Mouse (Mus musculus) lung, postnatal 4 days (tissue): ENCODE measurements at regions not wholly inside any gene's neighbourhood (a gene's known extent, or its start where the extent isn't known, plus 50 kb on each side); places are given as distances from the start of the nearest gene placed in this dataset.

Source experiments
- DNase-seq, 2 experiments: peaks; one replicate each; pipeline ENCODE4 v3.0.0; 2021

DNA sequence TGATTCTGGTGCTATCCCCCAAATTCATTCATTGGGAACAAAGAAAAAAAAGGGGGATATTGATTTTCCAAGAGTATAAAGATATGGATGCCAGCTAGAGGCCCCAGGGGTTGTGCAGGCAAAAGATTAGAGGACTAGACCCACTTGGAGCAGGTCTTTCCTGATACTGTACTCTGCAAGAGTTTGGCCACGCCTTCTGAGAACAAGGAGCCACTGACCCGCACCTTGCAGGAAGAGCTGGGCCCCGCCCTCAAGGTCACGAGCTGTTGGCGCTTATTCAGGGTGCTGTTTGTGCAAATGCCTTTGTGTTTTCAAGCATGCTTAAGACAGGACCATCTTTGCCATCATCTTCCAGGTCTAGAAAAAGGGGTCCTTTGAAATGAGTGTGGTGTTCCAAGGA is 54.5 kb upstream of the Slc7a1 start:
- no peak for DNase-seq

DNA sequence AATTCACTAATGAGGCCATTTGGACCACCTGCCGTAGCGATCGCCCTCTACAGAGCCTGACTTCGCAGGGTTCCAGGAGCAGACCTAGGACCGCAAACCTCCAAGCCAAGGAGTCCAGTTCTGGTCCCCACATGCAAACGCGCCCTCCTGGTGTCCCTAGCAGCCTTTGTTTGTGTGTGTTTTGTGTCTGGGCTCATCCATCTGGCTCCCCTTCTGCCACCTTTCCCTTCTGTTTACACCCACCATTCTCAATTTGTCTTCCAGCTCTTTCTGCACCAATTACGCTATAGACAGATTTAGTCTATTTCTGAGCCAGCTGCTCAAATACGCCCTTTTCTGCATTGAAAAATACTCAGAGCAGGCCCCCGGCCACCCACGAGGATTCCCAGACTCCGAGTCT is 54.1 kb upstream of the Slc7a1 start:
- DNase-seq: no peak

DNA sequence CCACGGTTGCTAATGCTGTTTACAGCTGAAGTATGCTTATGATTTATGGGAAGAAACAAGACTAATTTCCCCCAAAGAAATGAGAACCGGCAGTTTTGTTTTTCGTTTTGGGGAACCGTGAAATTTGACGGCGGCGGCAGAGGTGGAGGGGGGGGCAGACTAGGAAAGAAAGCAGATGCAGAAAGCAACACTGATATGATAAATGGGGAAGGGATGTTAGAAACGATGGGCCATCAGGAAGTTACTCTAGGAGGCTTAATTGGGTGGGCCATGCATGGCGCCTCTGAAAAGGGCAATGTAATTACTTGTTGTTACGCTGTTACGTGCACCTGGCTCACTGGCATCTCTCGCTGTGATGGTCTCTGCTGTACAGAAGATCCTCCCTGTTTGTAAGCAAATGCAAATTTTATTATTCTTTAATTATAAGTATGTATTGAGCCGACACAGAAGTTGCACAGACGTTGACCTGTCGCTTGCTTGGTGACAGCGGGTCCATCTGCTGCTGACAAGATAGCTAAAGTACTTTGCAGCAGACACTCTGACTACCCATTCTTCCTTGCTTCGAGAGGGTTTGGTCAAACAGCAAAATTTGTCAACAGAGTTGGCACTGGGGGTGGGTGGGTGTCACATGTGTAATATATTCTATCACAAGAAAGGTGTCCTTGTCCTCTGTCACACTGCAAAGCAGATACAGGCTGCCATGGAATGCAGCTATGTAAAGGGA is 53.4 kb upstream of the Slc7a1 start:
- DNase-seq: peak in 1 of 2 experiments; percentile 7

DNA sequence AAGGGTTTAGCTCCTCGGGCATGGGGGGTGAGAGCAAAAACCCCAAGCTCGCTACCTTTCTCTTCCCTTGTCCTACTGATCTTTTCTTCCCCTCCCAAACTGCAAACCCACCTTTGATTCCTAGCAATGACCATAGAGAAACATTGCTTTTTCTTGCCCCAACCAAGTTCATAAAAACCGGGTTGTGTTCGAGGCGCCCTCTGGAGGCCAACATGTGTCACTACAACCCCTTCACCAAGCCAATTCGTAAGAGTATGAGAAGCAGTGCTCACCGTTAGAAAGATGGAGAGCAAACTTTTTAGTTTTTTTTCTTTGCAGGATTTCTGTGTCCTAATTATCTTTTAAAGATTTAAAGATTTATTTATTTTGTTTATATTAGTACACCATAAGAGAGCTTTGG is 52.1 kb upstream of the Slc7a1 start:
- DNase-seq: peak; percentile 41 to 67

DNA sequence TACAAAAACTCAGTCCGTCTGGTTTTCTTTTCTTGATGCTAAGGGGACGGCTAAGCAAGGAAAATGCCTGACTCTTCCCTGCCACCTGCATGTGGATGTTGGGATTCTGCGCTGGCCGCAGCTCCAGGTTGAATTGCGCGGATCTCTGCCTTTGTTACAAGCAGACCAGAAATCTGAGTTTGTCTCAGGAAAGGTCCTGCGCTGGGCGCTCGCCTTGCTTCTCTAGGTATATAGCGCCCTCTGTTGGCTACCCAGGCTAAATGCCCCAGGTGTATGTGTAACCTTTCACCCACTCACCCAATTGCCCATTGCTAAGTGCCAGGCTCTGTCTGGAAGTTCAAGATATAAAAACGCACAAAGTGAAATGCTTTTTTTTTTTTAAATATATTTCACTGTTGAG is 51.2 kb upstream of the Slc7a1 start:
- DNase-seq: peak; percentile 54 to 72
